Mouse (Mus musculus) kidney, postnatal 0 days (tissue): ENCODE data around the gene Fbxo34. TPM values are rescaled to one million over a fixed set of nuclear protein-coding genes. Genes with fewer than 3 reads are reported as not detected.

Experiments
- ATAC-seq: fragments of 200-750 bp; cut with Nextera tagmentation; replicated peaks from 2 replicates; pipeline ENCODE4 v1.8.0; 2017; ENCODE audit warnings: low read depth, moderate number of reproducible peaks, moderate TSS enrichment, moderate library complexity; ENCODE audit not compliant: low FRiP score
- DNase-seq: peaks from one replicate; pipeline ENCODE4 v3.0.0-alpha.2; 2016; ENCODE audit warnings: low spot score
- H3K27ac ChIP-seq: fragments of 300-500 bp; sonication (generic); 2 replicates; pipeline ENCODE4 v1.5.1; 2014; ENCODE audit warnings: mild to moderate bottlenecking
- H3K27me3 ChIP-seq: fragments of 300-500 bp; sonication (generic); 2 replicates; pipeline ENCODE4 v1.6.1; 2014; ENCODE audit warnings: low read length, mixed read lengths; ENCODE audit not compliant: insufficient read depth
- H3K36me3 ChIP-seq: fragments of 300-500 bp; sonication (generic); 2 replicates; pipeline ENCODE4 v1.6.1; 2014; ENCODE audit warnings: low read length, mixed read lengths; ENCODE audit not compliant: insufficient read depth
- H3K4me1 ChIP-seq: fragments of 300-500 bp; sonication (generic); replicated peaks from 2 replicates; pipeline ENCODE4 v1.6.1; 2014; ENCODE audit warnings: antibody characterized with exemption, low read length, mixed read lengths; ENCODE audit not compliant: insufficient read depth
- H3K4me2 ChIP-seq: fragments of 300-500 bp; sonication (generic); 2 replicates; pipeline ENCODE4 v1.6.1; 2014; ENCODE audit warnings: mild to moderate bottlenecking, low read length, moderate library complexity, mixed read lengths
- H3K4me3 ChIP-seq: fragments of 300-500 bp; sonication (generic); replicated peaks from 2 replicates; pipeline ENCODE4 v1.5.1; 2014; ENCODE audit warnings: low read depth, low read length
- H3K9ac ChIP-seq: fragments of 300-500 bp; sonication (generic); 2 replicates; pipeline ENCODE4 v1.6.1; 2014; ENCODE audit warnings: low read depth, low read length
- H3K9me3 ChIP-seq: fragments of 300-500 bp; sonication (generic); replicated peaks from 2 replicates; pipeline ENCODE4 v1.6.1; 2016; ENCODE audit warnings: low read length, inconsistent platforms, mixed read lengths
- CTCF ChIP-seq: IDR thresholded peaks from 2 replicates; pipeline ENCODE4 v1.5.1; 2016; ENCODE audit warnings: antibody characterized with exemption, low read depth, mild to moderate bottlenecking, moderate library complexity
- WGBS: fragments of 180-500 bp; shearing (Covaris S2); extraction: QIAGEN DNeasy Blood & Tissue Kit; methylation state at CpG from one replicate; pipeline ENCODE4 v1.1.7; 2014; 5-methylcytosine and 5-hydroxymethylcytosine counted together
- polyA plus RNA-seq: library from polyadenylated mRNA; unstranded; fragments of >200 nt; fragmentation: Nextera tagmentation; extraction: Ambion mirVana; gene quantifications from 2 replicates; pipeline ENCODE4 v1.2.1, GENCODE M21; 2015

Gene Fbxo34
- polyA plus RNA-seq, 1 experiment from 2014 or later = 18.9 TPM

GRCm38 (mm10) chr14:47541325-47541948, 91.2 kb downstream of the Fbxo34 start:
- Histone ChIP-seq H3K27me3 (no peaks in the 10 kb centered on the region), H3K36me3 (peaks cover 23% of the 10 kb centered on the region), H3K9me3 (no peaks in the 10 kb centered on the region), H3K4me2 (no peak overlapping the region), H3K9ac (no peak overlapping the region), H3K4me1 (no peaks in the 10 kb centered on the region), H3K27ac (no peak overlapping the region), H3K4me3 (no peak overlapping the region)
- WGBS = 89% methylated on average over 10 of the region's 10 CpGs
- no peak for TF ChIP-seq CTCF
- DNase-seq (no peak), ATAC-seq (no peak)

- no peak overlapping the region for H3K4me2 ChIP-seq
- H3K9me3 ChIP-seq = no peaks in the 10 kb centered on the region
- WGBS = 94% methylated on average over 3 of the region's 3 CpGs
- DNase-seq (no peak), ATAC-seq (no peak)
- H3K36me3 ChIP-seq = peaks cover 29% of the 10 kb centered on the region
- H3K27ac ChIP-seq = no peak overlapping the region
- H3K4me3 ChIP-seq = no peak overlapping the region
- H3K9ac ChIP-seq = no peak overlapping the region
- no peaks in the 10 kb centered on the region for H3K4me1 ChIP-seq
- TF ChIP-seq CTCF = no peak
- H3K27me3 ChIP-seq = no peaks in the 10 kb centered on the region
Observed at GRCm38 (mm10) chr14:47542283-47542682, 92.1 kb downstream of the Fbxo34 start.

GRCm38 (mm10) chr14:47544286-47544685, 94.1 kb downstream of the Fbxo34 start:
- Histone ChIP-seq H3K36me3 (peaks cover 43% of the 10 kb centered on the region), H3K4me2 (no peak overlapping the region), H3K4me3 (no peak overlapping the region), H3K27me3 (no peaks in the 10 kb centered on the region), H3K27ac (no peak overlapping the region), H3K9me3 (no peaks in the 10 kb centered on the region), H3K9ac (no peak overlapping the region), H3K4me1 (no peaks in the 10 kb centered on the region)
- 94% methylated on average over 5 of the region's 5 CpGs for WGBS
- DNase-seq (no peak), ATAC-seq (no peak)
- TF ChIP-seq CTCF = no peak

- no peak for TF ChIP-seq CTCF
- no peaks in the 10 kb centered on the region for H3K4me1 ChIP-seq
- WGBS = 95% methylated on average over 4 of the region's 4 CpGs
- H3K9me3 ChIP-seq = no peaks in the 10 kb centered on the region
- peaks cover 48% of the 10 kb centered on the region for H3K36me3 ChIP-seq
- no peak overlapping the region for H3K27ac ChIP-seq
- H3K4me3 ChIP-seq = no peak overlapping the region
- H3K27me3 ChIP-seq = no peaks in the 10 kb centered on the region
- DNase-seq = no peak
- no peak overlapping the region for H3K9ac ChIP-seq
- no peak for ATAC-seq
- H3K4me2 ChIP-seq = no peak overlapping the region
Observed at GRCm38 (mm10) chr14:47544877-47545276, 94.7 kb downstream of the Fbxo34 start.

GRCm38 (mm10) chr14:47551668-47552067, 101.4 kb downstream of the Fbxo34 start:
- 98% methylated on average over 6 of the region's 6 CpGs for WGBS
- Histone ChIP-seq H3K36me3 (peaks cover 49% of the 10 kb centered on the region; the same call in 1 of the 2 replicates), H3K4me1 (no peaks in the 10 kb centered on the region), H3K4me3 (no peak overlapping the region), H3K4me2 (no peak overlapping the region), H3K27me3 (no peaks in the 10 kb centered on the region), H3K9ac (no peak overlapping the region), H3K27ac (no peak overlapping the region), H3K9me3 (no peaks in the 10 kb centered on the region)
- ATAC-seq (no peak), DNase-seq (no peak)
- TF ChIP-seq CTCF = no peak

- Histone ChIP-seq H3K27me3 (no peaks in the 10 kb centered on the region), H3K4me1 (no peaks in the 10 kb centered on the region), H3K9ac (no peak overlapping the region), H3K27ac (no peak overlapping the region), H3K9me3 (no peaks in the 10 kb centered on the region), H3K4me3 (no peak overlapping the region), H3K4me2 (no peak overlapping the region), H3K36me3 (peaks cover 35% of the 10 kb centered on the region; the same call in 1 of the 2 replicates)
- peak; percentile 36 for TF ChIP-seq CTCF
- ATAC-seq (no peak), DNase-seq (no peak)
- 87% methylated on average over 2 of the region's 2 CpGs for WGBS
Observed at GRCm38 (mm10) chr14:47553380-47553779, 103.2 kb downstream of the Fbxo34 start.

- TF ChIP-seq CTCF = no peak
- no peak for DNase-seq
- Histone ChIP-seq H3K27me3 (no peaks in the 10 kb centered on the region), H3K27ac (no peak overlapping the region), H3K9ac (no peak overlapping the region), H3K4me3 (no peak overlapping the region), H3K4me2 (no peak overlapping the region), H3K36me3 (peaks cover 31% of the 10 kb centered on the region; the same call in 1 of the 2 replicates), H3K9me3 (no peaks in the 10 kb centered on the region), H3K4me1 (no peaks in the 10 kb centered on the region)
- ATAC-seq = no peak
- 89% methylated on average over 2 of the region's 4 CpGs for WGBS
Observed at GRCm38 (mm10) chr14:47554236-47554635, 104.0 kb downstream of the Fbxo34 start.
